Mouse (Mus musculus) kidney, postnatal 0 days (tissue): ENCODE data around the gene Rbm38. TPM values are rescaled to one million over a fixed set of nuclear protein-coding genes. Genes with fewer than 3 reads are reported as not detected.

Experiments
- ATAC-seq: fragments of 200-750 bp; cut with Nextera tagmentation; replicated peaks from 2 replicates; pipeline ENCODE4 v1.8.0; 2017; ENCODE audit warnings: low read depth, moderate number of reproducible peaks, moderate TSS enrichment, moderate library complexity; ENCODE audit not compliant: low FRiP score
- DNase-seq: peaks from one replicate; pipeline ENCODE4 v3.0.0-alpha.2; 2016; ENCODE audit warnings: low spot score
- H3K27ac ChIP-seq: fragments of 300-500 bp; sonication (generic); 2 replicates; pipeline ENCODE4 v1.5.1; 2014; ENCODE audit warnings: mild to moderate bottlenecking
- H3K27me3 ChIP-seq: fragments of 300-500 bp; sonication (generic); 2 replicates; pipeline ENCODE4 v1.6.1; 2014; ENCODE audit warnings: low read length, mixed read lengths; ENCODE audit not compliant: insufficient read depth
- H3K36me3 ChIP-seq: fragments of 300-500 bp; sonication (generic); 2 replicates; pipeline ENCODE4 v1.6.1; 2014; ENCODE audit warnings: low read length, mixed read lengths; ENCODE audit not compliant: insufficient read depth
- H3K4me1 ChIP-seq: fragments of 300-500 bp; sonication (generic); replicated peaks from 2 replicates; pipeline ENCODE4 v1.6.1; 2014; ENCODE audit warnings: antibody characterized with exemption, low read length, mixed read lengths; ENCODE audit not compliant: insufficient read depth
- H3K4me2 ChIP-seq: fragments of 300-500 bp; sonication (generic); 2 replicates; pipeline ENCODE4 v1.6.1; 2014; ENCODE audit warnings: mild to moderate bottlenecking, low read length, moderate library complexity, mixed read lengths
- H3K4me3 ChIP-seq: fragments of 300-500 bp; sonication (generic); replicated peaks from 2 replicates; pipeline ENCODE4 v1.5.1; 2014; ENCODE audit warnings: low read depth, low read length
- H3K9ac ChIP-seq: fragments of 300-500 bp; sonication (generic); 2 replicates; pipeline ENCODE4 v1.6.1; 2014; ENCODE audit warnings: low read depth, low read length
- H3K9me3 ChIP-seq: fragments of 300-500 bp; sonication (generic); replicated peaks from 2 replicates; pipeline ENCODE4 v1.6.1; 2016; ENCODE audit warnings: low read length, inconsistent platforms, mixed read lengths
- CTCF ChIP-seq: IDR thresholded peaks from 2 replicates; pipeline ENCODE4 v1.5.1; 2016; ENCODE audit warnings: antibody characterized with exemption, low read depth, mild to moderate bottlenecking, moderate library complexity
- WGBS: fragments of 180-500 bp; shearing (Covaris S2); extraction: QIAGEN DNeasy Blood & Tissue Kit; methylation state at CpG from one replicate; pipeline ENCODE4 v1.1.7; 2014; 5-methylcytosine and 5-hydroxymethylcytosine counted together
- polyA plus RNA-seq: library from polyadenylated mRNA; unstranded; fragments of >200 nt; fragmentation: Nextera tagmentation; extraction: Ambion mirVana; gene quantifications from 2 replicates; pipeline ENCODE4 v1.2.1, GENCODE M21; 2015

Rbm38 gene
- polyA plus RNA-seq, 1 experiment from 2014 or later = 20.9 TPM

DNA sequence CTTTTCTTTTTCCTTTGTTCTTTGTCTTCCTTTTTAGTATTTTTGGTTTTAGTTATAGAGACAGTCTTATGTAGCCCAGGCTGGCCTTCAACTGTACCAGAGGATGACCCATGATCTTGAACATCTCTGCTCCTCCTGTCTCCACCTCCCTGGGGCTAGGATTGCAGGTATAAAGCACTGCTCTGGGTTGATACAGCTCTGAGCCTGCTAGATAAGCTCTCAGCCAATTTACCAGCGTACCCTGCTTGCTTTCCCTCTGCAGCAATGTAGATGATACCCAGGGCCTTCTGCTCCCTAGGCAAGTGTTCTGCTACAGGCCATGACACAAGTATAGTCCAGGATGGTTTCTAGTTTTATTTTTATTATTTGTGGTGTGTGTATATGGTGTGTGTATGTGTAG is 21.6 kb downstream of the Rbm38 start:
- H3K27me3 ChIP-seq = no peaks in the 10 kb centered on the region
- H3K9me3 ChIP-seq = no peaks in the 10 kb centered on the region
- H3K4me1 ChIP-seq = 0 out of 2 replicates have a peak, but pooled peaks cover 4% of the 10 kb centered on the region
- DNase-seq = no peak
- WGBS = 86% methylated on average over 1 of the region's 1 CpGs
- no peak for TF ChIP-seq CTCF
- no peak overlapping the region for H3K4me3 ChIP-seq
- no peak overlapping the region for H3K9ac ChIP-seq
- ATAC-seq = no peak
- no peaks in the 10 kb centered on the region for H3K36me3 ChIP-seq
- no peak overlapping the region for H3K27ac ChIP-seq
- no peak overlapping the region for H3K4me2 ChIP-seq

DNA sequence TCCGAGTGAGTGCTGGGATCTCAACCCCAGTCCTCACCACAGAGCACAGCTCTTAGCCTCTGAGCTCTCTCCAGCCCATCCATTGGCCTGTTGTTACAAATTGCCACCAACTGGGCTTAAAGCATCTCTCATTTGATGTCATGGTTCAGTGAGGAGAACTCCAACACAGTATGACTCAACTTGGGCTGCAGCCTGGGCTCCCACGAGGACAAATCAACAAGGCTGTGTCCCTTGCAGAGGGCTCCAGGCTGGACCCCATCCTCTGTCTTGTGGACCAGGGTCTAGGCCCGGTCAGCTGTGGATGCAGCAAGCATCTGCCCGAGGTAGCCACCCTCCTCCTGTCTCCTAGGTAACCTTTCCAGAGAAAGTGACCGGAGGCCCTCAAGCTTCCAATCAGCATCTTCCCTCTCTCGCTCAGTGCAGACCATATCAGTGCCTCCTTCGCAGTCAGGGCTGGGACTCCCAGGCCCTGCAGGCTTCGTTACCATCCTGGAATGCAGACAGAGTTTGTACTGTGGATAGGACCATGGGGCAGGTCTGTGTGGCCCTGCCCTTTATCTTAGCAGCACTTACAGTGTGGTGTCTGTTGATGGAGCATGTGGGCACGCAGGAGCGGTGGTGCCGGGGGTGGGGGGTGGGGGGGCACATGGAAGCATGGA is 22.3 kb downstream of the Rbm38 start:
- H3K4me1 ChIP-seq = 0 out of 2 replicates have a peak, but pooled peaks cover 4% of the 10 kb centered on the region
- no peaks in the 10 kb centered on the region for H3K9me3 ChIP-seq
- H3K27ac ChIP-seq = no peak overlapping the region
- no peaks in the 10 kb centered on the region for H3K36me3 ChIP-seq
- WGBS = 46% methylated on average over 11 of the region's 11 CpGs
- TF ChIP-seq CTCF = no peak
- no peak overlapping the region for H3K4me3 ChIP-seq
- no peak overlapping the region for H3K4me2 ChIP-seq
- no peaks in the 10 kb centered on the region for H3K27me3 ChIP-seq
- ATAC-seq = peak; percentile 73
- DNase-seq = peak; percentile 54
- H3K9ac ChIP-seq = no peak overlapping the region

GRCm38 (mm10) chr2:173044198-173044970 is 24.1 kb downstream of the Rbm38 start:
- Histone ChIP-seq H3K36me3 (no peaks in the 10 kb centered on the region), H3K9ac (no peak overlapping the region), H3K4me2 (no peak overlapping the region), H3K27ac (no peak overlapping the region), H3K4me1 (0 out of 2 replicates have a peak, but pooled peaks cover 4% of the 10 kb centered on the region), H3K27me3 (no peaks in the 10 kb centered on the region), H3K4me3 (no peak overlapping the region), H3K9me3 (no peaks in the 10 kb centered on the region)
- ATAC-seq (no peak), DNase-seq (no peak)
- 70% methylated on average over 18 of the region's 18 CpGs for WGBS
- no peak for TF ChIP-seq CTCF

GRCm38 (mm10) chr2:173046582-173047297 is 26.4 kb downstream of the Rbm38 start:
- no peak for DNase-seq
- 0 out of 2 replicates have a peak, but pooled peaks cover 4% of the 10 kb centered on the region for H3K4me1 ChIP-seq
- no peaks in the 10 kb centered on the region for H3K36me3 ChIP-seq
- WGBS = 51% methylated on average over 15 of the region's 15 CpGs
- no peak overlapping the region for H3K4me3 ChIP-seq
- H3K27me3 ChIP-seq = no peaks in the 10 kb centered on the region
- H3K9me3 ChIP-seq = no peaks in the 10 kb centered on the region
- no peak overlapping the region for H3K9ac ChIP-seq
- ATAC-seq = no peak
- no peak overlapping the region for H3K27ac ChIP-seq
- TF ChIP-seq CTCF = no peak
- no peak overlapping the region for H3K4me2 ChIP-seq

DNA sequence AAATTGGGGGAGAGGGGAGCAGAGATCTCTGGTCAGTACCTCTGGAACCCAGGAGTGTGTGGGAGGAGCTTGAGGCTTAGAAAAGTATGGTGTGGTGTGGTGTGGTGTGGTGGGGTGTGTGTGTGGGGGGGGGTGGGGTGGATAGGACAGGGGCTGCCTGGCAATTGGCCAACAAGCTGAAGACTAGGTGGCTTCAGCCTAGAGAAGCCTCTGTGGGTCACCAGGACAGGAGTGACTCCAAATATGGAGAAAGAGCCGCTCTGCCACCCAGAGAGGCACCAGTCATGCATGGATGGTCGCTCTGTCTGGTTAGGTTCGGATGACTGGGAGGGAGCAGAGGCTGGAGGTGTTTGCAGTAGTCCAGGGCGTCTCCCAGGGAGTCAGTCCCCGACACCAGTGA is 27.2 kb downstream of the Rbm38 start:
- DNase-seq (peak; percentile 38), ATAC-seq (peak; percentile 37; the same call in 1 of the 2 replicates)
- H3K4me1 ChIP-seq = 0 out of 2 replicates have a peak, but pooled peaks cover 4% of the 10 kb centered on the region
- no peak for TF ChIP-seq CTCF
- H3K27ac ChIP-seq = no peak overlapping the region
- H3K9ac ChIP-seq = no peak overlapping the region
- 35% methylated on average over 5 of the region's 5 CpGs for WGBS
- H3K4me2 ChIP-seq = no peak overlapping the region
- H3K9me3 ChIP-seq = no peaks in the 10 kb centered on the region
- no peaks in the 10 kb centered on the region for H3K36me3 ChIP-seq
- no peaks in the 10 kb centered on the region for H3K27me3 ChIP-seq
- no peak overlapping the region for H3K4me3 ChIP-seq

GRCm38 (mm10) chr2:173048041-173048745 is 27.9 kb downstream of the Rbm38 start:
- H3K36me3 ChIP-seq = no peaks in the 10 kb centered on the region
- no peak for TF ChIP-seq CTCF
- no peak overlapping the region for H3K27ac ChIP-seq
- no peaks in the 10 kb centered on the region for H3K9me3 ChIP-seq
- H3K9ac ChIP-seq = no peak overlapping the region
- no peaks in the 10 kb centered on the region for H3K27me3 ChIP-seq
- 54% methylated on average over 17 of the region's 17 CpGs for WGBS
- no peak overlapping the region for H3K4me3 ChIP-seq
- ATAC-seq (0 out of 2 replicates have a peak, but pooled peaks have one; percentile 5), DNase-seq (no peak)
- H3K4me2 ChIP-seq = no peak overlapping the region
- 0 out of 2 replicates have a peak, but pooled peaks cover 4% of the 10 kb centered on the region for H3K4me1 ChIP-seq
